In genomic region chr1:132389886-132390585, GRCm38 (mm10) we compare ENCODE assay signal across 8 mouse cellular contexts. TPM values are rescaled to one million over a fixed set of nuclear protein-coding genes. Genes with fewer than 3 reads are reported as not detected.
DNase-seq lines count a peak whose midpoint lies in the region; ATAC-seq lines count a peak whose summit lies in the region.

No protein-coding gene starts in this region.

- H3K36me3 ChIP-seq in intestine, embryonic 15.5 days = no peaks in the 10 kb centered on the region
- H3K36me3 ChIP-seq in limb, embryonic 13.5 days = no peaks in the 10 kb centered on the region
- H3K36me3 ChIP-seq in midbrain, embryonic 13.5 days = no peaks in the 10 kb centered on the region
- H3K36me3 ChIP-seq in stomach, embryonic 15.5 days = no peaks in the 10 kb centered on the region

- peak; percentile 52; the same call in 1 of the 2 replicates for ATAC-seq in intestine, embryonic 15.5 days
- ATAC-seq in limb, embryonic 13.5 days (ENCODE audit: low FRiP score, low read depth) = peak; percentile 33; the same call in 1 of the 2 replicates
- ATAC-seq in midbrain, embryonic 13.5 days = peak; percentile 35; the same call in 1 of the 2 replicates
- peak; percentile 70; the same call in 1 of the 2 replicates for ATAC-seq in stomach, embryonic 15.5 days (ENCODE audit: insufficient read depth, low FRiP score, low read depth)

- peaks cover 32% of the 10 kb centered on the region for H3K4me1 ChIP-seq in intestine, embryonic 15.5 days (replicated peaks)
- peaks cover 55% of the 10 kb centered on the region for H3K4me1 ChIP-seq in limb, embryonic 13.5 days
- H3K4me1 ChIP-seq in midbrain, embryonic 13.5 days (replicated peaks) = peaks cover 68% of the 10 kb centered on the region
- peaks cover 26% of the 10 kb centered on the region for H3K4me1 ChIP-seq in stomach, embryonic 15.5 days

- 18% methylated on average over 15 of the region's 15 CpGs for WGBS in intestine, embryonic 15.5 days
- WGBS in limb, embryonic 13.5 days = 13% methylated on average over 15 of the region's 15 CpGs
- WGBS in midbrain, embryonic 13.5 days = 10% methylated on average over 15 of the region's 15 CpGs
- WGBS in stomach, embryonic 15.5 days = 20% methylated on average over 15 of the region's 15 CpGs

- no peak overlapping the region for H3K27ac ChIP-seq in intestine, embryonic 15.5 days
- H3K27ac ChIP-seq in limb, embryonic 13.5 days = no peak overlapping the region
- peak overlapping the region; percentile 93 for H3K27ac ChIP-seq in midbrain, embryonic 13.5 days
- H3K27ac ChIP-seq in stomach, embryonic 15.5 days = 0 out of 2 replicates have a peak overlapping the region, but pooled peaks have one; percentile 11

- peak overlapping the region; percentile 95 for H3K4me2 ChIP-seq in intestine, embryonic 15.5 days (replicated peaks)
- peak overlapping the region; percentile 91 for H3K4me2 ChIP-seq in limb, embryonic 13.5 days (replicated peaks)
- peak overlapping the region; percentile 91 for H3K4me2 ChIP-seq in midbrain, embryonic 13.5 days (replicated peaks)
- peak overlapping the region; percentile 81 for H3K4me2 ChIP-seq in stomach, embryonic 15.5 days

- H3K4me3 ChIP-seq in intestine, embryonic 15.5 days (replicated peaks) = peak overlapping the region; percentile 73
- peak overlapping the region; percentile 77 for H3K4me3 ChIP-seq in limb, embryonic 13.5 days
- H3K4me3 ChIP-seq in midbrain, embryonic 13.5 days (replicated peaks) = peak overlapping the region; percentile 78
- H3K4me3 ChIP-seq in stomach, embryonic 15.5 days (replicated peaks) = peak overlapping the region; percentile 74

- H3K27me3 ChIP-seq in intestine, embryonic 15.5 days (replicated peaks) = no peaks in the 10 kb centered on the region
- no peaks in the 10 kb centered on the region for H3K27me3 ChIP-seq in limb, embryonic 13.5 days
- H3K27me3 ChIP-seq in midbrain, embryonic 13.5 days = no peaks in the 10 kb centered on the region
- no peaks in the 10 kb centered on the region for H3K27me3 ChIP-seq in stomach, embryonic 15.5 days (replicated peaks)

- peak; percentile 66 for DNase-seq in kidney, adult 11 months
- DNase-seq in kidney, postnatal 4 days = no peak
- peak; percentile 88 to 89 for DNase-seq in cerebellum, postnatal 36 days
- DNase-seq in gastrocnemius, postnatal 25 days = peak; percentile 83

- no peaks in the 10 kb centered on the region for H3K9me3 ChIP-seq in intestine, embryonic 15.5 days
- no peaks in the 10 kb centered on the region for H3K9me3 ChIP-seq in limb, embryonic 13.5 days
- H3K9me3 ChIP-seq in midbrain, embryonic 13.5 days = no peaks in the 10 kb centered on the region
- H3K9me3 ChIP-seq in stomach, embryonic 15.5 days = no peaks in the 10 kb centered on the region

- H3K9ac ChIP-seq in intestine, embryonic 15.5 days = peak overlapping the region; percentile 77; the same call in 1 of the 2 replicates
- peak overlapping the region; percentile 94 for H3K9ac ChIP-seq in limb, embryonic 13.5 days
- peak overlapping the region; percentile 97 for H3K9ac ChIP-seq in midbrain, embryonic 13.5 days (replicated peaks)
- H3K9ac ChIP-seq in stomach, embryonic 15.5 days = no peak overlapping the region

RNA-seq across cellular contexts. Expression of gene Tmcc2, which starts 1.0 kb away (rescaled TPM):
- total RNA-seq in gastrocnemius, postnatal 25 days (2021) = 10 to 100 TPM; 23.3 to 25.1 TPM
- polyA plus RNA-seq in intestine, embryonic 15.5 days (2015; fragmentation: Nextera tagmentation; extraction: Ambion mirVana) = 11.4 and 15.5 TPM in 2 replicates
- 12.0 and 14.4 TPM in 2 replicates for polyA plus RNA-seq in limb, embryonic 13.5 days (2015; fragmentation: Nextera tagmentation; extraction: Ambion mirVana)
- 21.0 and 26.1 TPM in 2 replicates for polyA plus RNA-seq in midbrain, embryonic 13.5 days (2015; fragmentation: Nextera tagmentation; extraction: Ambion mirVana)
- 20.3 and 52.2 TPM in 2 replicates for polyA plus RNA-seq in stomach, embryonic 15.5 days (2015; fragmentation: Nextera tagmentation; extraction: Ambion mirVana)

RNA-seq across cellular contexts. Expression of gene Dstyk, which starts 27.3 kb away (rescaled TPM):
- total RNA-seq in gastrocnemius, postnatal 25 days (2021) = 1 to 10 TPM; 9.2 to 10.0 TPM
- polyA plus RNA-seq in intestine, embryonic 15.5 days (2015; fragmentation: Nextera tagmentation; extraction: Ambion mirVana) = 8.9 and 9.0 TPM in 2 replicates
- polyA plus RNA-seq in limb, embryonic 13.5 days (2015; fragmentation: Nextera tagmentation; extraction: Ambion mirVana) = 15.8 and 18.0 TPM in 2 replicates
- polyA plus RNA-seq in midbrain, embryonic 13.5 days (2015; fragmentation: Nextera tagmentation; extraction: Ambion mirVana) = 10.9 and 12.9 TPM in 2 replicates
- polyA plus RNA-seq in stomach, embryonic 15.5 days (2015; fragmentation: Nextera tagmentation; extraction: Ambion mirVana) = 11.5 and 11.7 TPM in 2 replicates

Comparison
In these comparisons a context has a peak if more than half of its experiments do, and no peak if none do; other contexts are left out.
1. DNase-seq: peak in kidney, adult 11 months (single experiment), cerebellum, postnatal 36 days (2 of 2) and gastrocnemius, postnatal 25 days (single experiment); none in kidney, postnatal 4 days (0 of 2).
2. H3K27ac ChIP-seq: peak in midbrain, embryonic 13.5 days (single experiment) and stomach, embryonic 15.5 days (single experiment); none in intestine, embryonic 15.5 days (single experiment) and limb, embryonic 13.5 days (single experiment).
3. Peak in every context shown above with its lines, with median percentiles within 50 percentile points of each other: ATAC-seq, H3K4me2 ChIP-seq and H3K4me3 ChIP-seq.